Mouse (Mus musculus) lung, postnatal 4 days (tissue): ENCODE data around the gene Gm3839.
"Not testable (repeated sequence)": the region's sequence is repeated elsewhere in the genome, so short reads cannot be mapped to it uniquely, and the experiment has no call there.

Experiments used
- DNase-seq, 2 experiments: peaks; one replicate each; pipeline ENCODE4 v3.0.0; 2021

The Gm3839 gene

DNA sequence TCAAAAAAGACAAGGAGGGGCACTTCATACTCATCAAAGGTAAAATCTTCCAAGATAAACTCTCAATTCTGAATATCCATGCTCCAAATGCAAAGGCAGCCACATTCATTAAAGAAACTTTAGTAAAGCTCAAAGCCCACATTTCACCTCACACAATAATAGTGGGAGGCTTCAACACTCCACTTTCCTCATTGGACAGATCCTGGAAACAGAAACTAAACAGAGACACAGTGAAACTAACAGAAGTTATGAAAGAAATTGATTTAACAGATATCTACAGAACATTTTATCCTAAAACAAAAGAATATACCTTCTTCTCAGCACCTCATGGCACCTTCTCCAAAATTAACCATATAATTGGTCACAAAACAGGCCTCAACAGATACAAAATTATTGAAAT, at the start of gene Gm3839:
Gene Gm3839, minus strand, starts transcription at position 101 of the 400 bp plus-strand sequence.
- not testable (repeated sequence) for DNase-seq

DNA sequence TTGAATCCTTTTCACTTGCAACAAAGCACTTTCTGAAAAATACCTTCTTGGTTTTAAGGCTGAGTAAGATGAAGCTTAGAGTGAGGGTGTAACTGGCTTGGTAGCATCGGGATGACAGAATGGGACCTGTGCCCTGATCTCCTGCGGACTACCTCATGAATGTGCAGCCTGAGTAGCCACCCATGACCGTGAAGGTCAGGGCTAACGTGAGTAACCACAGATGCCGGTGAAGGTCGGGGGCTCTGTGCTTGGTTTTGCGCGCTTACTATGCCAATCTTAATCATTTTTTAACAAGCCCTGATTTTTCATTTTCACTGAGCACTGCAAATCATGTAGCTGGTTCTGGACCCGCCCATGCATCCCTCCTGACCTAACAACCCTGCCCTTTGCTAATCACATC, 49.1 kb upstream of the Gm3839 start:
- no peak for DNase-seq

DNA sequence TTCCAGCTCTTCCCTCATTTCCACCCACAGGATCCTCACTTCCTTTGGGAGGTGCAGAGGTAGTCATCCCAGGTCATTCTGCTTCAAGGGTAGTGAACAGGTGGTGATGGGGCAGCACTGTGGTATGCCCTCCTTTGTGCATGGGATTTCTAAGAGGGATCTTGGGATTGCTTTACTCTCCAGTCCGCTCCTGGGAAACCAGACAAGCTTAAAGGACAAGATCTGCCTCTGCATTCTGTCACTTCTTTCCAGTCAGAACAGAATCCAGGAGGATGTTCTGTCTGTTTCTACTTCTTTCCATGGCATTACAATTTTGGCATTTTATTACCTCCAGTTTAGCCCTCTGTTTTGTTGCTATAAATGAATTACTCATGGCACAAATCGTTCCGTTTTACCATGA, 21.3 kb upstream of the Gm3839 start:
- no peak for DNase-seq

DNA sequence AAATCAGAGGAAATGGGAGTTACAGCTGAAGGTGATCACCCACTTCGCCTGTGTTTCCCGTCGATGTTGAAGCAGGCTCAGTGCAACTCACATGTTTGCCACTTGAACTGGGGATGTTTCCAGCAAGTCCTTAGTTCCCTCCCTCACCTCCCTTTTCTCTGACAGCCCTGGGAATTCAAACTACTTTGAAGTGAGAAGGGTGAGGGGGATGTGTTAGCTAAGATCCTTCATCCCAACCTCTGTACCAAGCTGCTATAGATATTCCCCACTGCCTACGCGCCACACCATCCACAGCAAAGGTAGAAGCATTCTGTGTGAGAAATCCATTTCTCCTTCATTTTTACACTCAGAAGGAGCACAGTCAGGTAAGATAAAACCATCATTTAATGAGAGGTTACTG, 18.7 kb upstream of the Gm3839 start:
- no peak for DNase-seq

DNA sequence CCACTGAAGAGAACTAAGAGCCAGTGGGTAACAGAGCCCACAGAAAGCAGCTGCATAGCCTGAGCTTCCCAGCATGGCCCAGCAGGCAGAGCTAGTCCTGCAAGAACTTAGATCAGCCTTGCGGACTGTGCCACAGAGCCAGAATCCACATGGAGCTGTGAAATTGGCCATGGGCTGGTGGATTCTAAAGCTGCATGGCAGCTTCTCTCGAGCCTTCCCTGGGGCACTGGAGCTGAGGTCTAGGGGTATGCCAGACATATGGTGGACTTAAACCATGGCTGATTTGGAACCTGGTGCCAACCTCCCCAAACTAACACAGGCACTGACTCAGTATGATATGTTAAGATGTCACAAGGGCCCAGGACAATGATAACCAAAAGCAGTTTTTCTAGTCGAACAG, 10.4 kb downstream of the Gm3839 start:
- no peak for DNase-seq

DNA sequence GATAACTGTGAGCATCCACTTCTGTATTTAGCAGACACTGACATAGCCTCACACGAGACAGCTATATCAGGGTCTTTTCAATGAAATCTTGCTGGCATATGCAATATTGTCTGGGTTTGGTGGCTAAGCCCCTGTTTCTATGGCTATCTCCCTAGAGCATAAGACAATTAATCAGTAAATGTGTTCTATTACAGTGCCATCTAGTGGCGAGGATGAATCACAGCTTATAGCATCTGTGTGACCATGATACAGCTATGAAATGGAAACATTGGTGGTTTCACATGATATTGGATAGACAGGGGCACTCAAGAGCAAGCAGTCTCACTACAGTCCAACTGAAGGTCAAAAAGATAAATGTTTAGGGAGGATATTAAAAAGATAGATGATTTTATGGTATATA, 26.5 kb downstream of the Gm3839 start:
- no peak for DNase-seq

DNA sequence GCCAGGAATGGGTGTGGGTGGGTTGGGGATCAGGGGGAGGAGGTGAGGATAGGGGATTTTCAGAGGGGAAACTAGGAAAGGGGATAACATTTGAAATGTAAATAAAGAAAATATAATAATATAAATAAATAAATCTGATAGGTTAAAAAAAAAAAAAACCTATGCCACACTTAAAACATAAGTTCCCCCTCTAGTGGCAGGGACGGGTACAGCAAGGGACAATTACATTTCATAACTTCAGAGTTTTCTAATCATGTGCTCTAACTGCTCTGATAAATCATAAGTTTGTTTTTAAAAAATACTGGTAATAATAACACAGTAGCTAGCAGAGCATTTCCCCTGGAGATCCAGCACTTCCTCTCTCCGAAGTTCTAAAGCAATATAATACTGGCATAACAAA, 49.4 kb downstream of the Gm3839 start:
- DNase-seq, result peak in 1 of 2 experiments; percentile 13

DNA sequence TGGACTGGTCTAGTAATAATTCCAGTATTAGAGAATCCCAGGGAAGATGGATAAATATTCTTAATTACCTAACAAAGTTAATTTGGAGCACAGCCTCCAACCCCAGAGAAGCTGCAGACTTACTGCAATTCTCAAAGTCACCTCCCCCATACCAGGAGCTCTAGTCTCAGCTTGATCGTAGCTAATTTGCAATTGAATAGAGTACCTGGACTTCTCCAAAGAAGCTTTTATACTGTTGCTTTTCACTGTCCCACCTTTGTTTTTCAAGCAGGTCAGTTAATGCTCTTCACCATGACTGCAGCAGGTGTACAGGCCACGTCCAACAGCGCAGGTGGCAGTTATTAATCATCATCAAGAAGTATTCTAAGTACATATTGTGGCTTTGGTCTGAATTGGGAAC, 68.6 kb downstream of the Gm3839 start:
- not testable (repeated sequence) for DNase-seq

DNA sequence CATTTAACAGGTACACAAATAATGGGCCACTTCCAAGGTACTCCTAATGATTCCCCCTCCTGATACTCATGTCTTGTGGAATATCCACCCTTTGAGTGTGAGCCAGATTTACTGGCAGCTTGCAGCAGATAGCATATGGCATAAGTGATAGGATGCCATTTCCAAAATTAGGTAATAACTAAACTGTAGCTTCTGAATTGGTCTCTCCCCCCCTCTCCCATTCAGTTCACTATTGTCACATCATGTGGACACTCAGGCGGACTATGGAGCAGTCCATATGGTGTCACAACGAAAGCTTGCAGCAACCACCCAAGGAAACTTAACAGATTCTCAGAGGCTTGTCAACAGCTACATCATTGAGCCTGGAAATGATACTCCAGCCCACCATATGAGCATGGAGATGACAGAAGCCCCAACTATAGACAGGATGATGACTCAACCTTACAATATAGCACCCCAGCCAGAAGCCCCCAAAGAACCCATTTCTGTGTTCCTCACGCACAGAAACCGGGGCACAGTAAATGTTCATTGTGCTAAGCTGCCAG, 99.3 kb downstream of the Gm3839 start:
- DNase-seq, result no peak

DNA sequence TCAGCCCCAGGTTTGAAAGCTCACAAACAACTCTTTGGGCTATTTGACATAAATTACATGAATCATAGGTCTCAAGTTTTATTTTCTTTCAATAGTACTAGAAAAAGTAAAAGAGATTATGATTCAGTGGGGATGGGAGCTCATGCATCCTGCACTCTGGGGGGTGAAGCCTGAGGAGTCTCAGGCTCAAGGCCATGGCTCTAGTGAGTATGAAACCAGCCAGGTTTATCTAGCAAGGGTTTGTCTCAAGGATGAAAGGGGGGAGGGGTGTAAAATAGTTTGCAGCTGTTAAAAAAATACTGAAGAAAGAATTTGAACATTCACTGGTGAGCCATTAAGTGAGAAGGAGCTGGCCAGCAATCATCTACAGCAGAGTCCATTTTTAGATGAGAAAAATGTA, 108.5 kb downstream of the Gm3839 start:
- no peak for DNase-seq

DNA sequence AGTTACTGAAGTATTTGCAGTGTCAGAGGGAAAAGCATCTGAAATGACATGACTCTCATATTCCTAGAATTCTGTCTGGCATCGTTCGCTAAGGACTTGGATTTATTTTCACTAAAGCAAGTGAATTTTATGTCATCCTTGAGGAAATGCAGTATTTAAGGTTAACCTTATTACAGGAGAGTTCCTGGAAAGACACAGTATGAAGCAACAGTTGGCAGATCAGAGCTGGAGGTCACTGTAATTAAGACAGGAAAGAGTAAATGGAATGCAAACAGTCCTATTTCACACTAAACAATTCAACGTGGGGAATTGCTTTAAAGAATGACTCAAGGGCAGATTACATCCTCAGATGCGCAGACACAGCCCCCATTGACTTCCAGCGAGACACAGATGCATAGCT, 112.0 kb downstream of the Gm3839 start:
- DNase-seq, result no peak

DNA sequence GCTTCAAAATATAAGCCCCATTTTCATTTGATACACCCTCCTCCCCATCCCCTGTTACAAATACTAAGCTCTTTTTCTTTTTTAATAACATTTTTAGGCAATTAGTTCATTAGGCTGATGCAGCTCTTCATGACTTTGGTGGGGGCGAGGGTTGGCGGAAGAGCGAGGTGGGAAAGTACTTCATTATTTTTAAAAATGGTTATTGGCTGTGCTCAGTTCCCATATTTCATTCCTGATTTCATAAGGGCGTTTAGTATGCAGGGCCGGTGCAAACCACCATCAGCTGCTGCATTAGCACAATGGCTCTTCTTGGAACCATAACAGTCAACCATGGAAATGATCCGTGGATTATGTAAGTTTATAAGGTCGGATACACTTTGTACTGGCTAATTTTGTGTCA, 124.4 kb downstream of the Gm3839 start:
- DNase-seq, result no peak
